Mouse (Mus musculus) forebrain, embryonic 12.5 days (tissue): Measurements from ENCODE around the gene Fgfr1op2. TPM values are rescaled to one million over a fixed set of nuclear protein-coding genes. Genes with fewer than 3 reads are reported as not detected.
A peak's percentile ranks its signal among the peaks of the same experiment; 100 is the strongest.

Experiments
- ATAC-seq: fragments of 200-750 bp; cut with Nextera tagmentation; 2 replicates; pipeline ENCODE4 v1.8.0; 2017; ENCODE audit warnings: moderate TSS enrichment; ENCODE audit not compliant: low FRiP score
- H3K27ac ChIP-seq: fragments of 300-500 bp; sonication (generic); 2 replicates; pipeline ENCODE4 v1.5.1; 2016; ENCODE audit warnings: mild to moderate bottlenecking
- H3K27me3 ChIP-seq: fragments of 300-500 bp; sonication (generic); 2 replicates; pipeline ENCODE4 v1.6.1; 2016; ENCODE audit warnings: mild to moderate bottlenecking
- H3K36me3 ChIP-seq: fragments of 300-500 bp; sonication (generic); replicated peaks from 2 replicates; pipeline ENCODE4 v1.6.1; 2016; ENCODE audit warnings: mild to moderate bottlenecking
- H3K4me1 ChIP-seq: fragments of 300-500 bp; sonication (generic); 2 replicates; pipeline ENCODE4 v1.6.1; 2016
- H3K4me2 ChIP-seq: fragments of 300-500 bp; sonication (generic); 2 replicates; pipeline ENCODE4 v1.6.1; 2016; ENCODE audit warnings: mild to moderate bottlenecking, moderate library complexity
- H3K4me3 ChIP-seq: fragments of 300-500 bp; sonication (generic); replicated peaks from 2 replicates; pipeline ENCODE4 v1.5.1; 2016; ENCODE audit warnings: mild to moderate bottlenecking
- H3K9ac ChIP-seq: fragments of 300-500 bp; sonication (generic); 2 replicates; pipeline ENCODE4 v1.6.1; 2016; ENCODE audit warnings: mild to moderate bottlenecking
- H3K9me3 ChIP-seq: fragments of 300-500 bp; sonication (generic); 2 replicates; pipeline ENCODE4 v1.6.1; 2016
- WGBS: fragments of 180-500 bp; shearing (Covaris S2); methylation state at CpG from one replicate; pipeline ENCODE4 v1.1.7; 2016; 5-methylcytosine and 5-hydroxymethylcytosine counted together
- polyA plus RNA-seq: library from polyadenylated mRNA; unstranded; fragments of >200 nt; fragmentation: Nextera tagmentation; extraction: Ambion mirVana; gene quantifications from 2 replicates; pipeline ENCODE4 v1.2.1, GENCODE M21; 2016

Gene Fgfr1op2
- polyA plus RNA-seq, 1 experiment from 2014 or later, result 77.4 TPM

GRCm38 (mm10) chr6:146634015-146634722 is 57.2 kb downstream of the Fgfr1op2 start:
- H3K9me3 ChIP-seq, result no peaks in the 10 kb centered on the region
- H3K4me1 ChIP-seq, result peaks cover 17% of the 10 kb centered on the region
- H3K27me3 ChIP-seq, result no peaks in the 10 kb centered on the region
- H3K4me3 ChIP-seq, result peak overlapping the region; percentile 74
- peak overlapping the region; percentile 56 for H3K4me2 ChIP-seq
- no peaks in the 10 kb centered on the region for H3K36me3 ChIP-seq
- H3K9ac ChIP-seq, result peak overlapping the region; percentile 72
- H3K27ac ChIP-seq, result peak overlapping the region; percentile 86
- peak; percentile 94 for ATAC-seq
- WGBS, result under 1% methylated on average over 63 of the region's 82 CpGs

DNA sequence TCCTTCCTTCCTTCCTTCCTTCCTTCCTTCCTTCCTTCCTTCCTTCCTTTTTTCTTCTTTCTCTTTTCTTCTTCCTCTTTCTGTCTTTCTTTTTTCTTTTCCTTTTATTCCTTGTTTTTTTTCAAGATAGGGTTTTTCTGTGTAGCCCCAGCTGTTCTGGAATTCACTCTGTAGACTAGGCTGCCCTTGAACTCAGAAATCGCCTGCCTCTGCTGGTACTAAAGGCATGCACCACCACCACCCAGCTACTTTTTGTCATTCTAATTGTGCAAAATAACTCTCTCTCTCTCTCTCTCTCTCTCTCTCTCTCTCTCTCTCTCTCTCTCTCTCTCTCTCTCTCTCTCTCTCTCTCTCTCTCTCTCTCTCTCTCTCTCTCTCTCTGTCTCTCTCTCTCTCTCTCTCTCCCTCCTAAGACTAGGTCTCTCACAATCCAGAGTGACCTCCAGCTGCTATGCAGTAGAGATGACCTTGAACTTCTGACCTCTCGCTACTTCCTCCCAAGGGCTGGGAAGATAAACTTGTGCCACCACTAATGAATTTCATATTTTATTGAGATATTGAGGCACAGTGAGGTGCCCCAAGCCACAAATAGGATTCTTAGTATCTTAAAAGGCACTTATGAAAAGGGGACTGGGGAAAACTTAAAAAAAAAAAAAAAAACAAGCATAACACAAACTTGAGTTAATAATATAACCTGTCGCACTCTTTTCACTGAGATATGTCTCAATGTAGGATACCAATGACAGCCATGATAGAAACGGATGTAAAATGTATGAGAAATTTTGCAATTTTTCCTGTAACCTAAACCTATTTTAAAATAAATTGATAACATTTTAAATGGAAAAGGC is 58.0 kb downstream of the Fgfr1op2 start:
- no peaks in the 10 kb centered on the region for H3K36me3 ChIP-seq
- H3K4me2 ChIP-seq, result peak overlapping the region; percentile 56
- WGBS, result 67% methylated on average over 4 of the region's 4 CpGs
- H3K27ac ChIP-seq, result no peak overlapping the region
- no peak overlapping the region for H3K9ac ChIP-seq
- no peaks in the 10 kb centered on the region for H3K27me3 ChIP-seq
- no peaks in the 10 kb centered on the region for H3K9me3 ChIP-seq
- peak overlapping the region; percentile 74 for H3K4me3 ChIP-seq
- no peak for ATAC-seq
- peaks cover 17% of the 10 kb centered on the region for H3K4me1 ChIP-seq

- Histone ChIP-seq H3K4me1 (peaks cover 17% of the 10 kb centered on the region), H3K9ac (no peak overlapping the region), H3K27ac (no peak overlapping the region), H3K27me3 (no peaks in the 10 kb centered on the region), H3K4me2 (no peak overlapping the region), H3K36me3 (no peaks in the 10 kb centered on the region), H3K9me3 (no peaks in the 10 kb centered on the region), H3K4me3 (no peak overlapping the region)
- no peak for ATAC-seq
- whole genome bisulfite sequencing, result 86% methylated on average over 5 of the region's 5 CpGs
Measured at GRCm38 (mm10) chr6:146636482-146636881, 59.5 kb downstream of the Fgfr1op2 start.

- H3K9me3 ChIP-seq, result no peaks in the 10 kb centered on the region
- no peak overlapping the region for H3K4me3 ChIP-seq
- no peak for ATAC-seq
- H3K36me3 ChIP-seq, result no peaks in the 10 kb centered on the region
- no peak overlapping the region for H3K27ac ChIP-seq
- no peaks in the 10 kb centered on the region for H3K27me3 ChIP-seq
- peaks cover 8% of the 10 kb centered on the region for H3K4me1 ChIP-seq
- H3K9ac ChIP-seq, result no peak overlapping the region
- no peak overlapping the region for H3K4me2 ChIP-seq
- WGBS, result 91% methylated on average over 7 of the region's 7 CpGs
Measured at GRCm38 (mm10) chr6:146640068-146640965, 63.3 kb downstream of the Fgfr1op2 start.

- H3K4me3 ChIP-seq, result no peak overlapping the region
- H3K27ac ChIP-seq, result no peak overlapping the region
- no peaks in the 10 kb centered on the region for H3K9me3 ChIP-seq
- H3K9ac ChIP-seq, result no peak overlapping the region
- H3K27me3 ChIP-seq, result no peaks in the 10 kb centered on the region
- peaks cover 8% of the 10 kb centered on the region for H3K4me1 ChIP-seq
- H3K36me3 ChIP-seq, result no peaks in the 10 kb centered on the region
- no peak for ATAC-seq
- H3K4me2 ChIP-seq, result no peak overlapping the region
- 93% methylated on average over 6 of the region's 6 CpGs for WGBS
Measured at GRCm38 (mm10) chr6:146640991-146641390, 64.0 kb downstream of the Fgfr1op2 start.

GRCm38 (mm10) chr6:146641621-146642210 is 64.7 kb downstream of the Fgfr1op2 start:
- 0 out of 2 replicates have a peak, but pooled peaks have one; percentile 1 for ATAC-seq
- no peaks in the 10 kb centered on the region for H3K27me3 ChIP-seq
- no peaks in the 10 kb centered on the region for H3K9me3 ChIP-seq
- WGBS, result 75% methylated on average over 11 of the region's 11 CpGs
- peak overlapping the region; percentile 81 for H3K4me2 ChIP-seq
- H3K4me3 ChIP-seq, result peak overlapping the region; percentile 84
- H3K4me1 ChIP-seq, result peaks cover 8% of the 10 kb centered on the region
- H3K36me3 ChIP-seq, result no peaks in the 10 kb centered on the region
- no peak overlapping the region for H3K27ac ChIP-seq
- H3K9ac ChIP-seq, result peak overlapping the region; percentile 45; the same call in 1 of the 2 replicates

DNA sequence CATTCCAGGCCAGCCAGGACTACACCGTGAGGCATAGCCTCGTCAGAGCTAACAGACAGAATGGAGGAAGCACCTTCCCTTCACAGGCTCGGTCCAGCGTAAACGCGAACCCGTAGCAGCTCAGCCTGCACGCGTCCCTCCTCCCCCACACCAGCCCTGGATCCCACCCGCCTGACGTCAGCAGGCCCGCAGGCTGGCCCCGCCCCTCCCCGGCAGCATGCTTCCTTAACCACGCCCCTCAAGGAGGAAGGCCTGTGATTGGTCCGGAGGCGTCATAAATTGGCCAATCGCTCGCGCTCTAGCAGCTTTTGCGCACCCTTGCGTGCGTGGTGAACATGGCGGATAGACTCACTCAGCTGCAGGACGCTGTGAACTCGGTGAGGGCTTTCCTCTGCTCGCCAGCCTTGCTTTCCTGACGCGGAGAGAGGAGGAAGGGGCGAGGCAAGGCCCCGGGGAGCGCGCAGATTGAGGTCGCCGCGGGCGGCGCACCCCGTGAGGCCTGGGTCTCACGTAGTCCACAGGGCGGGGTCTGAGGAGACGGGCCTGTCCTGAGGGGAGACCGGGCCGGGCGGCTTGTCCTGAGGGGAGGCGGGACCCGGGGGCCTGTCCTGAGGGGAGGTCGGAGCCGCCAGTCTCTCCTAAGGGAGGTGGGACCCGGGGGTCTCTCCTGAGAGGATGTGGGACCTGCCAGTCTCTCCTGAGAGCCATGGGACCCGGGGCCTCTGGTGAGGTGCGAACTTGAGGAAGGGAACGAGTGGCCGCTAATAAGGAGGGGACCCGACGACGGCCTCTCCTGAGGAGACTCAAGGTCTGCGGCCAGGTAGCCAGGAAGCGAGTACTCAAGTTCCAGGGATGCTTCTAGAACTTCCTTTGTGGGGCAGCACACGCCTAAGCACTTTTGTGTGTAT is 65.5 kb downstream of the Fgfr1op2 start, which contains the start of the genes Med21 and Tm7sf3:
TSS of gene Med21 (plus strand) at position 272 of the 908 bp plus-strand sequence.
TSS of gene Tm7sf3 (minus strand) at position 549 of the 908 bp plus-strand sequence.
- Histone ChIP-seq H3K9ac (peak within 1 kb of the TSS; percentile 85), H3K4me3 (peak within 1 kb of the TSS; percentile 84), H3K27me3 (no peaks in the 10 kb centered on the region), H3K4me2 (peak within 1 kb of the TSS; percentile 81), H3K4me1 (peaks cover 8% of the 10 kb centered on the region), H3K36me3 (no peaks in the 10 kb centered on the region), H3K27ac (peak within 1 kb of the TSS; percentile 88), H3K9me3 (no peaks in the 10 kb centered on the region)
- WGBS, result under 1% methylated on average over 58 of the region's 60 CpGs
- ATAC-seq, result peak; percentile 97

GRCm38 (mm10) chr6:146643184-146643570 is 66.2 kb downstream of the Fgfr1op2 start:
- Histone ChIP-seq H3K4me1 (peaks cover 8% of the 10 kb centered on the region), H3K27ac (no peak overlapping the region), H3K4me3 (peak overlapping the region; percentile 84), H3K9me3 (no peaks in the 10 kb centered on the region), H3K9ac (peak overlapping the region; percentile 85), H3K4me2 (peak overlapping the region; percentile 81), H3K27me3 (no peaks in the 10 kb centered on the region), H3K36me3 (no peaks in the 10 kb centered on the region)
- ATAC-seq, result no peak
- 42% methylated on average over 11 of the region's 11 CpGs for WGBS
